Mouse (Mus musculus) neutrophil, adult 5-6 weeks (primary cell): ENCODE results near the gene Jazf1. TPM values are rescaled to one million over a fixed set of nuclear protein-coding genes. Genes with fewer than 3 reads are reported as not detected.

Experiments used
- ATAC-seq: fragments of 151-379, 151-347 bp; 2 replicates; pipeline ENCODE4 v1.8.0; 2017; ENCODE audit warnings: mild to moderate bottlenecking, moderate TSS enrichment; ENCODE audit not compliant: insufficient number of reproducible peaks, poor library complexity, low FRiP score, severe bottlenecking; ENCODE audit errors: extremely low read depth
- total RNA-seq: library from RNA; stranded (forward); fragments of 200-1000 nt; gene quantifications from 2 replicates; pipeline ENCODE4 v1.2.3, GENCODE M21; 2017

Jazf1 gene
- total RNA-seq, 1 experiment from 2014 or later, result 0.47 TPM

GRCm38 (mm10) chr6:52963840-52964690 is 104.4 kb downstream of the Jazf1 start:
- ATAC-seq, result no peak

- ATAC-seq, result no peak
Measured at GRCm38 (mm10) chr6:52963430-52963732, 105.0 kb downstream of the Jazf1 start.

- no peak for ATAC-seq
Measured at GRCm38 (mm10) chr6:52962600-52963429, 105.6 kb downstream of the Jazf1 start.

GRCm38 (mm10) chr6:52961660-52962490 is 106.6 kb downstream of the Jazf1 start:
- ATAC-seq, result no peak

- ATAC-seq, result peak; percentile 75
Measured at GRCm38 (mm10) chr6:52957730-52958129, 110.7 kb downstream of the Jazf1 start.

GRCm38 (mm10) chr6:52956131-52956530 is 112.3 kb downstream of the Jazf1 start:
- ATAC-seq, result no peak

- ATAC-seq, result peak; percentile 88
Measured at GRCm38 (mm10) chr6:52955304-52955703, 113.1 kb downstream of the Jazf1 start.

- ATAC-seq, result no peak
Measured at GRCm38 (mm10) chr6:52954861-52955260, 113.6 kb downstream of the Jazf1 start.

GRCm38 (mm10) chr6:52954441-52954840 is 114.0 kb downstream of the Jazf1 start:
- ATAC-seq, result no peak

- no peak for ATAC-seq
Measured at GRCm38 (mm10) chr6:52952526-52952900, 115.9 kb downstream of the Jazf1 start.

GRCm38 (mm10) chr6:52951871-52952525 is 116.4 kb downstream of the Jazf1 start:
- no peak for ATAC-seq

GRCm38 (mm10) chr6:52950371-52950770 is 118.1 kb downstream of the Jazf1 start:
- ATAC-seq, result no peak

GRCm38 (mm10) chr6:52942534-52942933 is 125.9 kb downstream of the Jazf1 start:
- no peak for ATAC-seq

- no peak for ATAC-seq
Measured at GRCm38 (mm10) chr6:52942101-52942500, 126.3 kb downstream of the Jazf1 start.

- no peak for ATAC-seq
Measured at GRCm38 (mm10) chr6:52937916-52938315, 130.5 kb downstream of the Jazf1 start.

- no peak for ATAC-seq
Measured at GRCm38 (mm10) chr6:52936995-52937394, 131.4 kb downstream of the Jazf1 start.

- no peak for ATAC-seq
Measured at GRCm38 (mm10) chr6:52934021-52934420, 134.4 kb downstream of the Jazf1 start.

GRCm38 (mm10) chr6:52932603-52933178 is 135.7 kb downstream of the Jazf1 start:
- no peak for ATAC-seq

- ATAC-seq, result no peak
Measured at GRCm38 (mm10) chr6:52929358-52929757, 139.1 kb downstream of the Jazf1 start.
